Mouse (Mus musculus) left cerebral cortex, postnatal 36 days (tissue): ENCODE measurements around the gene Gm732. TPM values are rescaled to one million over a fixed set of nuclear protein-coding genes. Genes with fewer than 3 reads are reported as not detected.

ENCODE experiments used
- DNase-seq, 2 experiments: peaks; one replicate each; pipeline ENCODE4 v3.0.0; 2021 to 2022; ENCODE audit warnings: low spot score in 2 of 2, mixed read lengths in 1 of 2
- intact Hi-C: fragments of 180-260 bp; cut with DNase I; formaldehyde crosslinking; loops from one replicate; pipeline ENCODE4 v1.15.1; 2025
- total RNA-seq, 2 experiments: library from RNA; stranded (reverse); gene quantifications; 2 replicates each; pipeline ENCODE4 v1.2.3; 2021

Gm732 gene
- not detected for total RNA-seq

GRCm38 (mm10) chrX:107948365-107948764, at the start of gene Gm732:
Gm732 (minus strand) TSS chrX:107948465.
- DNase-seq = no peak
- intact Hi-C loops = no loop called here

Other genes with a start within 250 kb of the Gm732 start
- not detected for gene Tent5d, start 155.9 kb downstream of the Gm732 start, total RNA-seq
- gene 2610002M06Rik, start 132.1 kb downstream of the Gm732 start, total RNA-seq = 10 to 100 TPM; 30.4 to 36.3 TPM